Mouse (Mus musculus) E14TG2a.4 (cell line): ENCODE measurements around the gene Rab19.

Experiments
- CTCF ChIP-seq: conservative IDR thresholded peaks from 2 replicates; pipeline ENCODE4 v1.5.1; 2014; ENCODE audit warnings: low read length
- NANOG ChIP-seq: IDR thresholded peaks from 2 replicates; pipeline ENCODE4 v1.6.1; 2014; ENCODE audit warnings: borderline replicate concordance, low read length, mixed read lengths

DNA sequence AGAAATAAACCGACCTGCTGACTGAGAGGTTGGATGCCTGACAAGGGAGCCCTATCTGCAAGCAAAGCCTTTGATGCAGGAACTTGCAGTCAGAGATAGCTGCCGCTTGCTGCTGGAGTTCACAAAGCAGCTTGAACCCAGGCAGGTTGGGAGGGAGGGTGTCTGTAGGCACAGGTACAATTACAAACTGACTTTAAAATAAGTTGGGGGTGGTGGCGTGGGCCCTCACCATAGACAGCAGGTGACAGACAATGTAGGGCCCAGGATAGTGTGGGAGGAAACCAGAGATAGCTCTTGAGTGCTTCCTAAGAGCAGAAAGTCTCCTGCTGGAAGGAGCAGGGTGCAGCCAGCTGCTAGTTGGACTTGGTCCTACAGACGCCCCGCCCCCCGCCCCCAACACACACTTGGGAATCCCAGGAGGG, 42.2 kb downstream of the Rab19 start:
- TF ChIP-seq CTCF: no peak
- no peak for TF ChIP-seq NANOG
